Mouse (Mus musculus): ENCODE results near the gene Smyd1. TPM values are rescaled to one million over a fixed set of nuclear protein-coding genes. Genes with fewer than 3 reads are reported as not detected.
A peak's percentile ranks its signal among the peaks of the same experiment; 100 is the strongest.

The Smyd1 gene
- polyA plus RNA-seq, 1 experiment from 2014 or later, result 136 TPM

DNA sequence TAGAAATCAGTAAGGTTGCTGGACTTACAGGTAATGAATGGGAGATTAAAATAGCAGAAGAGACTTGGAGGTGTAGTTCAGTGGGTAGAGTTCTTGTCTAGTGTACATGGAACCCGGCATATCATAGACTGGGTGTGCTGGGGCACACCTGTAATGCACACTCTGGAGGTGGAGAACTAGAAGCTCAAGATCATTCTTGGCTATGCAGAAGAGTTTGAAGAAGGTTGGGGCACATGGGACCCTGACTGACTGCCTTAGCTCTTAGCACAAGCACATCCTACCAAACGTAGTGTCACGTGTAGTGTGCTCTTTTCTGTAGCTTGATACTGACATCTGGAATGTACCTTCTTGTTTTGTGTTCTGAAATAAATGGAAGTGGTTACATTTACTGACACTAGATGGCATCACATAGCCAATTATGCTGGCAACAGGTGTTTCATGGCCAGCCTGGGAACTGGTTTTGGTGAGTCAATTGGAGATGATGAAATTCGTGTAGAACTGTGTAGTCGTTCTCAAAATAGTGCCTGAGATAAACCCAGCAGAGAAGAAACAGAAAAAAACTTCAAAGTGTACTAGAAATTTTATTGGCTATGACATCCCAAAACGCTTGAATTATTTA, 155.4 kb downstream of the Smyd1 start:
- ATAC-seq (replicated peaks; ENCODE audit: extremely low read depth, insufficient read depth, low FRiP score), result no peak
- H3K9me3 ChIP-seq (replicated peaks; ENCODE audit: control insufficient read depth, low read length), result no peaks in the 10 kb centered on the region
- peaks cover 3% of the 10 kb centered on the region for H3K4me1 ChIP-seq (ENCODE audit: control insufficient read depth, insufficient read depth, low read length)
- H3K9ac ChIP-seq (ENCODE audit: low read length), result no peak overlapping the region
- H3K4me3 ChIP-seq (ENCODE audit: low read length), result no peak overlapping the region
- H3K27me3 ChIP-seq (ENCODE audit: control insufficient read depth, insufficient read depth, low read length), result no peaks in the 10 kb centered on the region
- no peaks in the 10 kb centered on the region for H3K36me3 ChIP-seq (ENCODE audit: control insufficient read depth, insufficient read depth)
- no peak overlapping the region for H3K4me2 ChIP-seq (ENCODE audit: low read depth, low read length)
- H3K27ac ChIP-seq (ENCODE audit: low read length), result no peak overlapping the region
- WGBS, result 33% methylated on average over 6 of the region's 6 CpGs

DNA sequence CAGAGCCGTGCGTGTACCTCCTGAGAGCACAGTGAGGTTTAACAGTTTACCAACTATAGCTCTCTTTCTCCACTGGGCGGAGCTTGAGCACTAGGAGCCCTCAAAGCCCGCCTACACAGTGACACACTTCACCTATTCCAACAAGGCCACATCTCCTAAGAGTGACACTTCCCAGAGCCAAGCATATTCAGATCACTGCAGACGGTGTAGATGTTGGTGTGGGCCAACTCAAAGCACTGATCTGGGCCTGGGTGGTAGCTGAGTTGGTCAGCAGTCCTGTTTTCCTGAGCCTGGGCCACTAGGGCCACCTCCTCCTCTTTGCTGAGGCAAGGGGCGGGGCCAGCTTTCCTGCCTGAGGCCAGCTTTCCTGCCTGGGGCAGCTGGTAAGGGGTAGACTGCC, 157.6 kb downstream of the Smyd1 start:
- no peak overlapping the region for H3K4me3 ChIP-seq (ENCODE audit: low read length)
- H3K4me1 ChIP-seq (ENCODE audit: control insufficient read depth, insufficient read depth, low read length), result peaks cover 3% of the 10 kb centered on the region
- H3K36me3 ChIP-seq (ENCODE audit: control insufficient read depth, insufficient read depth), result no peaks in the 10 kb centered on the region
- H3K9me3 ChIP-seq (replicated peaks; ENCODE audit: control insufficient read depth, low read length), result no peaks in the 10 kb centered on the region
- H3K4me2 ChIP-seq (ENCODE audit: low read depth, low read length), result no peak overlapping the region
- H3K27me3 ChIP-seq (ENCODE audit: control insufficient read depth, insufficient read depth, low read length), result no peaks in the 10 kb centered on the region
- no peak overlapping the region for H3K9ac ChIP-seq (ENCODE audit: low read length)
- ATAC-seq (replicated peaks; ENCODE audit: extremely low read depth, insufficient read depth, low FRiP score), result peak; percentile 56
- no peak overlapping the region for H3K27ac ChIP-seq (ENCODE audit: low read length)
- WGBS, result 31% methylated on average over 6 of the region's 6 CpGs

Small RNA genes within 50 kb of the gene (microRNA-seq; reads per million reads assigned to microRNA genes)
- 18.3 reads per million, percentile 33 among the genes with 10 or more reads in this experiment for gene Mir8112

Other genes with a start within 250 kb of the Smyd1 start
- 5.9 and 6.2 TPM in 2 replicates for gene Thnsl2, start 177.8 kb downstream of the Smyd1 start, polyA plus RNA-seq (2015; fragmentation: Nextera tagmentation; extraction: Ambion mirVana)
- 0.49 and 1.8 TPM in 2 replicates for gene Fabp1, start 122.4 kb downstream of the Smyd1 start, polyA plus RNA-seq (2015; fragmentation: Nextera tagmentation; extraction: Ambion mirVana)
- gene Krcc1, start 50.6 kb downstream of the Smyd1 start, polyA plus RNA-seq (2015; fragmentation: Nextera tagmentation; extraction: Ambion mirVana), result 61.5 and 69.2 TPM in 2 replicates
- gene Cd8b1, start 555 bp upstream of the Smyd1 start, polyA plus RNA-seq (2015; fragmentation: Nextera tagmentation; extraction: Ambion mirVana), result 3.0 and 17.6 TPM in 2 replicates
- gene Cd8a, start 51.2 kb upstream of the Smyd1 start, polyA plus RNA-seq (2015; fragmentation: Nextera tagmentation; extraction: Ambion mirVana), result 1.5 and 12.2 TPM in 2 replicates
- 11.0 and 14.5 TPM in 2 replicates for gene Rmnd5a, start 118.4 kb upstream of the Smyd1 start, polyA plus RNA-seq (2015; fragmentation: Nextera tagmentation; extraction: Ambion mirVana)
- gene Rnf103, start 171.7 kb upstream of the Smyd1 start, polyA plus RNA-seq (2015; fragmentation: Nextera tagmentation; extraction: Ambion mirVana), result 13.1 and 13.8 TPM in 2 replicates
- 64.1 and 67.6 TPM in 2 replicates for gene Chmp3, start 221.6 kb upstream of the Smyd1 start, polyA plus RNA-seq (2015; fragmentation: Nextera tagmentation; extraction: Ambion mirVana)